Mouse (Mus musculus) hindbrain, embryonic 13.5 days (tissue): ENCODE data around the gene Ppp3ca. TPM values are rescaled to one million over a fixed set of nuclear protein-coding genes. Genes with fewer than 3 reads are reported as not detected.
A peak's percentile ranks its signal among the peaks of the same experiment; 100 is the strongest.

Source experiments
- ATAC-seq: fragments of 200-750 bp; cut with Nextera tagmentation; 2 replicates; pipeline ENCODE4 v1.8.0; 2017; ENCODE audit warnings: moderate TSS enrichment; ENCODE audit not compliant: low FRiP score
- H3K27ac ChIP-seq: fragments of 300-500 bp; sonication (generic); 2 replicates; pipeline ENCODE4 v1.5.1; 2015; ENCODE audit warnings: inconsistent platforms, mild to moderate bottlenecking, moderate library complexity
- H3K27me3 ChIP-seq: fragments of 300-500 bp; sonication (generic); 2 replicates; pipeline ENCODE4 v1.6.1; 2015; ENCODE audit warnings: mild to moderate bottlenecking, inconsistent platforms
- H3K36me3 ChIP-seq: fragments of 300-500 bp; sonication (generic); 2 replicates; pipeline ENCODE4 v1.6.1; 2015; ENCODE audit warnings: mild to moderate bottlenecking, inconsistent platforms
- H3K4me1 ChIP-seq: fragments of 300-500 bp; sonication (generic); replicated peaks from 2 replicates; pipeline ENCODE4 v1.6.1; 2015; ENCODE audit warnings: inconsistent platforms
- H3K4me2 ChIP-seq: fragments of 300-500 bp; sonication (generic); 2 replicates; pipeline ENCODE4 v1.6.1; 2015; ENCODE audit warnings: inconsistent platforms, mild to moderate bottlenecking, moderate library complexity
- H3K4me3 ChIP-seq: fragments of 300-500 bp; sonication (generic); 2 replicates; pipeline ENCODE4 v1.5.1; 2015; ENCODE audit warnings: mild to moderate bottlenecking, inconsistent platforms
- H3K9ac ChIP-seq: fragments of 300-500 bp; sonication (generic); 2 replicates; pipeline ENCODE4 v1.6.1; 2015; ENCODE audit warnings: mild to moderate bottlenecking, inconsistent platforms
- H3K9me3 ChIP-seq: fragments of 300-500 bp; sonication (generic); 2 replicates; pipeline ENCODE4 v1.6.1; 2016; ENCODE audit warnings: inconsistent platforms
- WGBS: fragments of 180-500 bp; shearing (Covaris S2); methylation state at CpG from one replicate; pipeline ENCODE4 v1.1.7; 2015; 5-methylcytosine and 5-hydroxymethylcytosine counted together
- polyA plus RNA-seq: library from polyadenylated mRNA; unstranded; fragments of >200 nt; fragmentation: Nextera tagmentation; extraction: Ambion mirVana; gene quantifications from 2 replicates; pipeline ENCODE4 v1.2.1, GENCODE M21; 2015

Gene Ppp3ca
- polyA plus RNA-seq, 1 experiment from 2014 or later = 134 TPM

GRCm38 (mm10) chr3:136865176-136865859, 195.4 kb downstream of the Ppp3ca start:
- no peaks in the 10 kb centered on the region; the same call in 1 of the 2 replicates for H3K36me3 ChIP-seq
- 93% methylated on average over 4 of the region's 4 CpGs for WGBS
- no peak overlapping the region for H3K4me3 ChIP-seq
- H3K9me3 ChIP-seq = no peaks in the 10 kb centered on the region
- peaks cover 4% of the 10 kb centered on the region; the same call in 1 of the 2 replicates for H3K4me1 ChIP-seq
- no peak overlapping the region for H3K27ac ChIP-seq
- no peak overlapping the region for H3K9ac ChIP-seq
- ATAC-seq = no peak
- no peaks in the 10 kb centered on the region for H3K27me3 ChIP-seq
- H3K4me2 ChIP-seq = no peak overlapping the region

- H3K9ac ChIP-seq = no peak overlapping the region
- no peak overlapping the region for H3K27ac ChIP-seq
- no peaks in the 10 kb centered on the region for H3K27me3 ChIP-seq
- H3K4me3 ChIP-seq = no peak overlapping the region
- no peak overlapping the region for H3K4me2 ChIP-seq
- H3K36me3 ChIP-seq = no peaks in the 10 kb centered on the region; the same call in 1 of the 2 replicates
- no peak for ATAC-seq
- no peaks in the 10 kb centered on the region for H3K9me3 ChIP-seq
- WGBS = 96% methylated on average over 3 of the region's 3 CpGs
- peaks cover 9% of the 10 kb centered on the region for H3K4me1 ChIP-seq
Measured at GRCm38 (mm10) chr3:136866095-136866494, 196.2 kb downstream of the Ppp3ca start.

DNA sequence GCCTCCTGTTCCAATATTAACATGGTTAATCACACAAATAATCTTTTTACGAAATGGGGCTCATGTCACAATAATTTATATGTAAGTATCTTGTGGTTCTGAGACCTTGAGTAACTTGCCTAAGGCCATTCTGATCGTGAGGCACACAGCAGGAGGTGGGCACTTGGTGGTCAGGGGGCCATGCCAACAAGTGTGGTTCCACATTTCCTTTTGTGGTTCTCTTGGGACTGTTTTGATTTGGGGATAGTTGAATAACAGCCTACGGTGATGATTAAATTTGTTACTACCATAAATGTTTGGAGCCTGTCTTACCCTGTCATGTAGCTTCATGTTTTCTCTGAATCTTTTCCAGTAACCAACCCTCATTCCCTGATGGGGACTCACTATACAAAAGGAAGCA, 196.6 kb downstream of the Ppp3ca start:
- no peaks in the 10 kb centered on the region for H3K27me3 ChIP-seq
- peaks cover 14% of the 10 kb centered on the region for H3K4me1 ChIP-seq
- H3K36me3 ChIP-seq = no peaks in the 10 kb centered on the region; the same call in 1 of the 2 replicates
- no peak for ATAC-seq
- no peak overlapping the region for H3K4me3 ChIP-seq
- no peak overlapping the region for H3K27ac ChIP-seq
- 76% methylated on average over 3 of the region's 3 CpGs for WGBS
- H3K4me2 ChIP-seq = no peak overlapping the region
- no peak overlapping the region for H3K9ac ChIP-seq
- H3K9me3 ChIP-seq = no peaks in the 10 kb centered on the region

- no peak overlapping the region for H3K4me2 ChIP-seq
- 97% methylated on average over 2 of the region's 2 CpGs for WGBS
- no peak overlapping the region for H3K4me3 ChIP-seq
- no peaks in the 10 kb centered on the region; the same call in 1 of the 2 replicates for H3K36me3 ChIP-seq
- H3K27ac ChIP-seq = no peak overlapping the region
- peaks cover 22% of the 10 kb centered on the region for H3K4me1 ChIP-seq
- no peak for ATAC-seq
- H3K27me3 ChIP-seq = no peaks in the 10 kb centered on the region
- H3K9me3 ChIP-seq = no peaks in the 10 kb centered on the region
- no peak overlapping the region for H3K9ac ChIP-seq
Measured at GRCm38 (mm10) chr3:136867366-136867765, 197.4 kb downstream of the Ppp3ca start.

GRCm38 (mm10) chr3:136871772-136872532, 202.0 kb downstream of the Ppp3ca start:
- WGBS = 62% methylated on average over 14 of the region's 14 CpGs
- Histone ChIP-seq H3K27ac (peak overlapping the region; percentile 35; the same call in 1 of the 2 replicates), H3K9me3 (no peaks in the 10 kb centered on the region), H3K4me1 (peaks cover 30% of the 10 kb centered on the region), H3K4me2 (no peak overlapping the region), H3K9ac (no peak overlapping the region), H3K4me3 (no peak overlapping the region), H3K36me3 (no peaks in the 10 kb centered on the region; the same call in 1 of the 2 replicates), H3K27me3 (no peaks in the 10 kb centered on the region)
- ATAC-seq = peak; percentile 60

GRCm38 (mm10) chr3:136872533-136873095, 202.7 kb downstream of the Ppp3ca start:
- H3K9ac ChIP-seq = no peak overlapping the region
- no peak overlapping the region for H3K4me2 ChIP-seq
- no peaks in the 10 kb centered on the region for H3K27me3 ChIP-seq
- H3K9me3 ChIP-seq = no peaks in the 10 kb centered on the region
- peaks cover 30% of the 10 kb centered on the region for H3K4me1 ChIP-seq
- H3K4me3 ChIP-seq = no peak overlapping the region
- H3K27ac ChIP-seq = no peak overlapping the region
- ATAC-seq = no peak
- WGBS = 84% methylated on average over 8 of the region's 8 CpGs
- H3K36me3 ChIP-seq = peaks cover 2% of the 10 kb centered on the region; the same call in 1 of the 2 replicates

GRCm38 (mm10) chr3:136873809-136874449, 204.0 kb downstream of the Ppp3ca start:
- Histone ChIP-seq H3K9me3 (no peaks in the 10 kb centered on the region), H3K9ac (no peak overlapping the region)
- ATAC-seq = no peak

GRCm38 (mm10) chr3:136874566-136874965, 204.6 kb downstream of the Ppp3ca start:
- H3K27ac ChIP-seq = no peak overlapping the region
- H3K36me3 ChIP-seq = 0 out of 2 replicates have a peak, but pooled peaks cover 4% of the 10 kb centered on the region
- no peak overlapping the region for H3K4me3 ChIP-seq
- no peak overlapping the region for H3K4me2 ChIP-seq
- WGBS = 46% methylated on average over 5 of the region's 5 CpGs
- ATAC-seq = no peak
- no peaks in the 10 kb centered on the region for H3K9me3 ChIP-seq
- no peak overlapping the region for H3K9ac ChIP-seq
- peaks cover 30% of the 10 kb centered on the region for H3K4me1 ChIP-seq
- no peaks in the 10 kb centered on the region for H3K27me3 ChIP-seq

More at GRCm38 (mm10) chr3:136873809-136874449, 204.0 kb downstream of the Ppp3ca start:
- WGBS = 80% methylated on average over 7 of the region's 7 CpGs
- peaks cover 30% of the 10 kb centered on the region for H3K4me1 ChIP-seq
- no peak overlapping the region for H3K4me3 ChIP-seq
- H3K27ac ChIP-seq = 0 out of 2 replicates have a peak overlapping the region, but pooled peaks have one; percentile 13
- H3K27me3 ChIP-seq = no peaks in the 10 kb centered on the region
- no peak overlapping the region for H3K4me2 ChIP-seq
- 0 out of 2 replicates have a peak, but pooled peaks cover 4% of the 10 kb centered on the region for H3K36me3 ChIP-seq

DNA sequence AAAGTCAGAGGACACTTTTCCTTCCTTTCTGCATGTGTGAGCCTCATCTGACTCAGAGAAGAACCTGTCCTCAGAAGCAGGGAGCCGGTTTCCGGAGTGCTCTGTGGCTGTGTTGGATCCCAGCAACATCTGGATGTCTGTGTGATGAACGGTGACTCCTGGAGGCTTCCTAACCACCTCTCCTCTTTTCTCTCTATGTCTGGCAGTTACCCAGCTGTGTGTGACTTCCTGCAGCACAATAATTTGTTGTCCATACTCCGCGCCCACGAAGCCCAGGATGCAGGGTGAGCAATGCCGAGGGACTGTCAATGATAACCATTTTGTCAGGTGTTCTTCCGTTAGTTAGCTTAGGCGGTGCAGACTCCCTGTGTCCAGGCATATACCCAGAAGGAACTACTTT, 217.8 kb downstream of the Ppp3ca start:
- H3K9ac ChIP-seq = no peak overlapping the region
- ATAC-seq = no peak
- H3K4me3 ChIP-seq = no peak overlapping the region
- peaks cover 7% of the 10 kb centered on the region; the same call in 1 of the 2 replicates for H3K4me1 ChIP-seq
- H3K27ac ChIP-seq = no peak overlapping the region
- H3K36me3 ChIP-seq = peaks cover 8% of the 10 kb centered on the region
- 80% methylated on average over 9 of the region's 9 CpGs for WGBS
- no peaks in the 10 kb centered on the region for H3K27me3 ChIP-seq
- no peak overlapping the region for H3K4me2 ChIP-seq
- no peaks in the 10 kb centered on the region for H3K9me3 ChIP-seq

GRCm38 (mm10) chr3:136892140-136892539, 222.2 kb downstream of the Ppp3ca start:
- no peak overlapping the region for H3K9ac ChIP-seq
- no peaks in the 10 kb centered on the region for H3K9me3 ChIP-seq
- peaks cover 12% of the 10 kb centered on the region; the same call in 1 of the 2 replicates for H3K4me1 ChIP-seq
- no peak overlapping the region for H3K27ac ChIP-seq
- peaks cover 12% of the 10 kb centered on the region for H3K36me3 ChIP-seq
- H3K27me3 ChIP-seq = no peaks in the 10 kb centered on the region
- H3K4me2 ChIP-seq = no peak overlapping the region
- WGBS = 71% methylated on average over 3 of the region's 3 CpGs
- H3K4me3 ChIP-seq = no peak overlapping the region
- no peak for ATAC-seq

GRCm38 (mm10) chr3:136893596-136894402, 223.9 kb downstream of the Ppp3ca start:
- 32% methylated on average over 18 of the region's 18 CpGs for WGBS
- Histone ChIP-seq H3K4me2 (no peak overlapping the region), H3K4me3 (no peak overlapping the region), H3K27ac (0 out of 2 replicates have a peak overlapping the region, but pooled peaks have one; percentile 23), H3K4me1 (peaks cover 15% of the 10 kb centered on the region; the same call in 1 of the 2 replicates), H3K27me3 (no peaks in the 10 kb centered on the region), H3K9me3 (no peaks in the 10 kb centered on the region), H3K36me3 (peaks cover 7% of the 10 kb centered on the region; the same call in 1 of the 2 replicates), H3K9ac (no peak overlapping the region)
- ATAC-seq = no peak
